Mouse (Mus musculus) cerebellum, adult 11-12 months (tissue): ENCODE data around the gene Gm21985.

Experiments
- DNase-seq: peaks from one replicate; pipeline ENCODE4 v3.0.0; 2022

Gm21985 gene

GRCm38 (mm10) chr2:112266242-112266592, at the start of gene Gm21985:
Gene Gm21985 (plus strand): TSS chr2:112266314.
- peak; percentile 77 for DNase-seq

DNA sequence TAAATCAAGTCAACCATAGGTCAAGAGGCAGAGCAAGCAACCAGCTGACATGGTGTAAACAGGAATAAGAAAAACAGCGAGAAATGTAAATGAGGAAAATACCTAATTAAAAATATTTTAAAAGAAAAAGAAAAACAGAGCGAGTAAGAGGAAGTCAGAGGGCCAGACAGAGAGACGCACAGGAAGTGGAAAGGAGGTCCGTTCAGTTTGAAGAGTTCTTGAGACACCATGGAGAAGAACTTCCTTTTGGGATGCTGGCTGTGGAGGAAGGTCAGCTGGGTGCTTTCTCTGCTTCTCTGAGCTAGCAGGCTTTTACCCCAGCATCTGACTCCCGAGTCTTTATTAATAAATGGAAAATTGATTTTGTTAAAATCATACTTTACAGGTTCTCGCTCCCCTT, 48.5 kb upstream of the Gm21985 start:
- no peak for DNase-seq

DNA sequence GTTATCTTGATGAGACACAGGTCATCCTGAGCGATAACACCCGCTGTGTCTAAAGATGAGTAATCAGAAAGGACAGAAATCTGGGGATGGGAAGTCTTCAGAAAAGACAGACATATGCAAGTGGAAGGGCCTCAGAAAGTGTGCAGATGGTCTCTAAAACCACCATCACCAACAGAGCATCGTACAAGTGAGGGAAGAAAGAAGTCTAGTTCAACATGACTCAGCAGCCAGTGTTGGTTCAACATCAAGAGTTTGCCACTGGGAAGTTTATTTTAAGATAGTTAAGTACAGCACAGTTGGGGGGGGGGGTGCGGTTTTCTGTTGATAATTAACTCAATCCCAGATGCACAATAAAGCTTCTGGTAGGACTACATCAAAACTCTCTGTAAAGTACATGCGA, 45.2 kb upstream of the Gm21985 start:
- DNase-seq = no peak

DNA sequence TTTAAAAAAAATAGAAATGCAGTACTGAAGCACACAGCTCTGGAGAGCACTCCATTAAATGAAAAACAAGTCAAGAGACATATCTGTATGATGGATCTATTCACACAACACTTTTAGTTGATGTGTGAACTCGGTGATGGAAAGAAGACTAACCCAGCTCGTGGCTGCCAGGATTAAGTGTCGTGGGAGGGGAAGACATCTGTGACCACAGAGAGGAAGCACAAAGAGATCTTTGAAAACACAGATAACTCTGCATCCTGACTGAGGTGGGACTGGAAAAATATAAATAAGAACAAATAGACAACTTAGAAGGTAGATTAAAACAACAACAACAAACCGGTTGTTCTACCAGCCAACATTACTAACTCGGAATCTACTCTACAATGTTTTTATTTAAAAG, 43.5 kb upstream of the Gm21985 start:
- DNase-seq = no peak

GRCm38 (mm10) chr2:112224356-112224755, 41.8 kb upstream of the Gm21985 start:
- no peak for DNase-seq

- no peak for DNase-seq
Observed at GRCm38 (mm10) chr2:112232623-112233022, 33.5 kb upstream of the Gm21985 start.

GRCm38 (mm10) chr2:112236620-112237019, 29.5 kb upstream of the Gm21985 start:
- no peak for DNase-seq

DNA sequence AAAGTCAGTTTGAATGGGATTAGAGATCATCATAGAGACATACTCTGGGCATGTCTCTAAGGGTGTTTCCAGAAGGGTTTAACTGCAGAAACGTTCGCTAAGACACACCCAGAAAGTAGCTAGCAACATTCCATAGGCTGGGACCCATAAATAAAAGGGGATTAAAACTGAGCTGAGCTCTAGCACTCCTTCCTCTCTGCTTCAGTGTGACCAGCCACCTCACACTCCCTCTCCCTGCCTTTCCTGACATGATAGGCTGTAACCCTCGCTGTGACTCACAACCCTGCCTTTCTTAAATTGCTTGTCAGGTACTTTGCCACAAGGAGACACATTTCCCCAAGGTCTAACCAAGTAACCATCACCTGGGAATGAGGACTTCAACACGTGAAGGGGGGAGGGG, 28.1 kb upstream of the Gm21985 start:
- no peak for DNase-seq

GRCm38 (mm10) chr2:112239212-112239934, 26.7 kb upstream of the Gm21985 start, which contains the start of gene Lpcat4:
Gene Lpcat4 (plus strand): TSS chr2:112239468.
- DNase-seq = peak; percentile 88

DNA sequence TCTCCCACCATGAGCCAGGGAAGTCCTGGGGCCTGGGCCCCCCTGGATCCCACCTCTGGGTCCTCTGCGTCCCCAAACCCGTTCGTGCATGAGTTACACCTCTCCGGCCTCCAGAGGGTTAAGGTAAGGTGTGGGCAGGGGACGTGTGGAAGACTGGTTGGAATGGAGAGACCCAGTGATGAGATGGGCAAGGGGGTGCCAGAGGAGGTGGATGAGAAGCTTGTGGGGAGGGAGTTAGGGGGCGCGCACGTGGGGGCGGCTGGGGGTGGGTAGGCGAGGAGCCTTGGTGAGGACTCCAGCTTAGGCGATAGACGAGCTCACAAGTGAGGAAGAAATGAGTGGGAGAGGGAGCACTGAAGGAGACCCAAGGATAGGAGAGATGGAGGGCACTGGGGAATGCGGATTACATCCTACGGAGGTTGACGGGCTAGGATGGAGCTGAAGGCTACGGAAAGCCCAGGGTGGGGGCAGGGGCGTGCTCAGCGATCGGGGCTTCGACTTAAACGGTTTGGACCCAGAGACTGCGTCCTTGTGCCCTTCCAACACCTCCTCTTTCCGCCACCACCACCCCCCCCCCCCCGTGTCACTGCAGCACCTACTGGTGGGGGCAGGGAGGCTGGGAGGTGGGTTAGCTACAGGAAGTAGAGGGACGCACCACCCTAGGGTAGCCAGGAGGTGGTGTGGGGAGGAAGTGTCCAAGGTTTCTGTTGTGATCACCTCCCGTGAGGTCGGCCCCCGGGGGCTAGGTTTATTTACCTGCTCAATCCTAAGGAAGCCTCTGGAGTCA, 26.0 kb upstream of the Gm21985 start:
- peak; percentile 70 for DNase-seq

- DNase-seq = no peak
Observed at GRCm38 (mm10) chr2:112241787-112242186, 24.3 kb upstream of the Gm21985 start.

GRCm38 (mm10) chr2:112245307-112245706, 20.8 kb upstream of the Gm21985 start:
- no peak for DNase-seq

DNA sequence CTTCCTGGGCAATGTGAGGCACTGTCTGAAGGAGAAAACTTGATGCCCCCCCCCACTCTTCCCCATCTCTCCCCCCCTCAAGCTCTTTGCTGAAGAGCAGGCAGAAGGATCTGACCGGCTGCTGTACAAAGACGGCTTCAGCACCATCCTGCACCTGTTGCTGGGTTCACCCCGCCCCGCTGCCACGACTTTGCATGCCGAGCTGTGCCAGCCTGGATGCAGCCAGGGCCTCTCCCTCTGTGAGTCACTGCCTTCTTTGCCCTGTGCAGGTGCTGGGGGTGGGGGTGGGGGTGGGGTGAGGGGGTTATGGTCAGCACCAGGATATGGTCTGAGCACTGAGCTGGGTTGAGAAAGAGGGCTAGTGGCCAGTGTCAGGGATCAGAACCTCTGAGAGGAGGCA, 19.9 kb upstream of the Gm21985 start:
- no peak for DNase-seq

GRCm38 (mm10) chr2:112247323-112247722, 18.8 kb upstream of the Gm21985 start:
- DNase-seq = no peak

- DNase-seq = no peak
Observed at GRCm38 (mm10) chr2:112249780-112250453, 16.2 kb upstream of the Gm21985 start.

DNA sequence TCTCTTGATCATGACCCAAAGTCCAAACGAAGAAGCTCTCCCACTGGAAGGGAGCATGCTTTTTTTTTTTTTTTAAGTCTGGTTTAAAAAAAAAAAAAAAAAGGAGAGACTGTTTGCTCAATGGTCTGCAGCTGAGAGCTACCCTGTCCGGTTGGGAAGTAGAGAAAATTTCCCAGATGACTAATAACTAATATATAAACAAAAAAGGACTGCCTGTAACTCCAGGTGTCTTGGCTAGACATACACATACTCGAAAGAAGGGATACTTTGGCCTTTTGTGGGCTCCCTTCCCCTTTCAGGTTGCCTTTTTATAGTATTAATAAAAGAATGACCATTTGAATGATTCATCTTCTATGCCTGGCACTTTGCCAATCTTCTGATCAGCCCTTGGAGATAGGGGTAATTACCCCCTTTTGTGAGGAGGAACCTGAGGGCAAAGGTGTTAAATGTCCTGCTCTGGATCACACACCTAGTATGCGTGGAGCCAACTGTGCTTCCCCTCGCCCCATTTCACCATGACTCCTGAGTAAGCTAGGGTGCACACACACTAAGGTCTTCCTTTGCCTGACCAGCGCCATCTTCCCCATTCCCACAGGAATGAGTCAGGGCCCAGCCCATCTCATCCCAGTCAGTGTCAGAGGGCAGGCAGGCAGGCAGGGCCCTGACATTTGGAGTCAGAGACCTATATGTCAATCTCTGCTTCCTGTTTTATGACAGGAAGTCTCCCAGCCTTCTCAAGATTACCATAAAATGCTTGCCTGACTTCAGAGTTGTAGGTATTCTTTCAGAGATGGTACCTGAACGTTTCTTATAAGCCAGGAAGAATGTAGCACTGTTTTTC, 11.2 kb upstream of the Gm21985 start:
- no peak for DNase-seq

DNA sequence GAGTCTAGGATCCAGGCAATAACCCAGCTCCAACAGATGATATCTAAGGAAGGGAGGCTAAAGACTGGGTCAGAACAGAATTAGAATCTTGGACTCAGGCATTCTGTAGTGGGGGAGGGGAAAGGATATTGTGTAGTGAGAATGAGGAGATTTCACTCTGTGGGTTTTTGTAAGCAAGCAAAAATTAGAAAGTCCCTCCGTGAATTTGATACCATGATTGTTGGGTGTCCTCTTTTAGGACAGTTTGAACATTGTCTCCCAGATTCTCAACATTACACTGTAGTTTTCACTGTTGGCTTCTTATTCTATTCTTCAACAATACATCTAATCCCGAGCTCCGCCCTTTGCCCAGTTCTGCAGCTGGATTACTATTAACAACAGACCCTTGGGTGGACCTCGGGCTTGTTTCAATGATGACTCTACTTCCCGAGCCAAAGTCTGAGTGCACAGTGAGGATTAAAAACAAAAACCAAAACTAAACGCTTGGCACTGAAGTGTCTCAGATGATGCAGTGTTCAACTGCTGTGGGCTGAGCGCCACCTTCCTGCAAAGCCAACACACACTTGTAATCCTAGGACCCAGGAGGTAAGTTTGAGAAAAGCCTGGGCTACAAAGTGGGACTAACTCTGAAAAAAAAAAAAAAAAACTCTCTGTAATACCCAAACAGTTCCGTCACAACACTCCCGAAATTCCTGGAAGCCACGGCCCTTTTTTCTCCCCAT, 6.7 kb upstream of the Gm21985 start, which contains the start of gene Nutm1:
Gene Nutm1, minus strand, starts transcription at position 51 of the 722 bp plus-strand sequence.
- no peak for DNase-seq

DNA sequence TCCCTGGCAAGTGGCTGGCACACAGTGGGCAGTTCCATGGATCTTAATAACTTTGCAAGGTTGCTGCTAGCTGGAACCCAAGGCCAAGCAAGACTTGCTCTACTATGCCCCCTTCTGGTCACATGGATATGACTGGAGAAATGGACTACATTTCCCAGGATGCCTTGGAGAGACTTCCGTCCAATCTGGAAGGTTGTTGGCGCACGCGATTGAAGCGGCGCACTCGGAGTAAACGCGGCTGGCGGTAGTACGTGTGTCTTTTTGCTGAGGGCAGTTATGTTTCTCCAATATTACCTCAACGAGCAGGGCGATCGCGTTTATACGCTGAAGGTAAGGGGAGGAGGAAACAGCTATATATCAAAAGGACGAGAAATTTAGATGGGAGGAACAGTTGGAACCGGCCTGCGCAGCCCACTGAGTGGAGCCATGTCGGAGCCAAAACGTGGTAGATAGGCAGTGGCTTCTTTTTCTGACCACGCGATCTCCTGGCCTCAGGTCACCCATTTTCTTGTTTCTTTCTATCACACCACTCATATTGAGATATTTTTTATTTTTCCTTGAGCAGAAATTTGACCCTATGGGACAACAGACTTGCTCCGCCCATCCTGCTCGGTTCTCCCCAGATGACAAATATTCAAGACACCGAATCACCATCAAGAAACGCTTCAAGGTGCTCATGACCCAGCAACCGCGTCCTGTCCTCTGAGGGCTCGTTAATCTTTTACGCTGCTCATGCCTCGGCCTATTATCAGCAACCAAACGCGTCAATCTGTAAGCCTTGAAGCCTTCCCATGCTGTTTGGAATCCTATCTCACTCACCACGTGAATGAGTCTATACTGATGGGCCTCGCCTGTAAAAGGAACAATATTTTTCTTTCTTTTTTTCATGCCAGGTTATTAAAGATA, 4.1 kb upstream of the Gm21985 start, which contains the start of gene Nop10:
Gene Nop10, plus strand, starts transcription at position 179 of the 906 bp plus-strand sequence.
- peak; percentile 90 for DNase-seq

DNA sequence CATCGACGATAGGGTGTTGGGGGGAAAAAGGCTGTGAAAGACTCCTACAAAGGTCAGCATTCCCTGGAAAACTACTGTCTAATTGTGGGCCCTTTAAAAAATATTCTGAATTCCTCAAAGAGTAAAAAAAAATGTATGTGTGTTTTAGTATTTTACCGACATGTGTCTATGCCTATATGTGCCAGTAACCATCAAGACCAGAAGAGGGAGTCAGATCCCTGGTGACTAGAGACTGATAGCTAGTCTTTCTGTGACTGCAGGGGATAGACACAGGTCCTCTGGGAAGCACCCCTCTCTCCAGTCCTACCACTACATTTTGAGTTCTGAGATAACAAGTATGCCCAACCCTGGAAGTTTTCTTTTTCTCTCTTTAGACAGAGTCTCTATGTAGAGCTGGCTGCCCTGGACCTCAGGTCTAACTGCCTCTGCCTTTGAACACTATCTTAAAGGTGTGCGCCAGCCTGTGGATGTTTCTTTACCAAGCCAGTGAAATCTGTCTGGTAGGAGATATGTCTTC, 3.3 kb upstream of the Gm21985 start:
- no peak for DNase-seq

GRCm38 (mm10) chr2:112264364-112264763, 1.8 kb upstream of the Gm21985 start:
- DNase-seq = no peak
